26 mouse cellular contexts compared by ENCODE assay signal in genomic region chr5:135547990-135548389, GRCm38 (mm10). TPM values are rescaled to one million over a fixed set of nuclear protein-coding genes. Genes with fewer than 3 reads are reported as not detected.
"Had no signal": no experiment of that assay in that cellular context is flagged by ENCODE, and none has a peak within 500 bp of the region (broad histone marks: within the 10 kb centered on the region; RNA-seq: fewer than 3 reads in every experiment).

No protein-coding gene starts in this region.

- H3K4me2 ChIP-seq: neural tube, embryonic 12.5 days; neural tube, embryonic 13.5 days; neural tube, embryonic 15.5 days; stomach, embryonic 15.5 days had no signal

- H3K36me3 ChIP-seq: neural tube, embryonic 12.5 days; neural tube, embryonic 13.5 days; neural tube, embryonic 15.5 days; stomach, embryonic 15.5 days had no signal

- H3K9me3 ChIP-seq: neural tube, embryonic 12.5 days; neural tube, embryonic 13.5 days; neural tube, embryonic 15.5 days; stomach, embryonic 15.5 days had no signal

- DNase-seq: retina, postnatal 1 day; right cerebral cortex, adult 18-20 months; right cerebral cortex, postnatal 14 days; right cerebral cortex, postnatal 25 days; right cerebral cortex, postnatal 4 days; spleen, adult 18-20 months; thymus, adult 18-20 months; thymus, adult 2 months; thymus, postnatal 14 days; thymus, postnatal 25 days; thymus, postnatal 36 days; thymus, postnatal 4 days had no signal

- H3K9ac ChIP-seq: neural tube, embryonic 12.5 days; neural tube, embryonic 13.5 days; neural tube, embryonic 15.5 days; stomach, embryonic 15.5 days had no signal

- H3K4me3 ChIP-seq: neural tube, embryonic 12.5 days; neural tube, embryonic 13.5 days; neural tube, embryonic 15.5 days; stomach, embryonic 15.5 days had no signal

- H3K27ac ChIP-seq: neural tube, embryonic 12.5 days; neural tube, embryonic 13.5 days; neural tube, embryonic 15.5 days; stomach, embryonic 15.5 days; stomach, postnatal 0 days had no signal

- H3K27me3 ChIP-seq: neural tube, embryonic 13.5 days; neural tube, embryonic 15.5 days; stomach, embryonic 15.5 days had no signal

RNA-seq across cellular contexts. Expression of gene Ccl26, which starts 15.4 kb away (rescaled TPM):
- total RNA-seq: neutrophil, adult 5-6 weeks had no signal
- polyA plus RNA-seq: neural tube, embryonic 12.5 days; neural tube, embryonic 13.5 days; neural tube, embryonic 14.5 days; neural tube, embryonic 15.5 days; small intestine, adult 2 months; spleen, adult 2 months; stomach, embryonic 14.5 days; stomach, embryonic 15.5 days; stomach, embryonic 16.5 days; stomach, postnatal 0 days; testis, adult 2 months; thymus, adult 2 months; thymus, postnatal 0 days; urinary bladder, adult 2 months had no signal

RNA-seq across cellular contexts. Expression of gene Ccl24, which starts 24.9 kb away (rescaled TPM):
- total RNA-seq: neutrophil, adult 5-6 weeks had no signal
- polyA plus RNA-seq: neural tube, embryonic 14.5 days had no signal
